Mouse (Mus musculus): Measurements from ENCODE around the gene 6030408B16Rik.

6030408B16Rik gene

GRCm38 (mm10) chr15:101298550-101298949 lies 5.5 kb downstream of the 6030408B16Rik start:
- DNase-seq: no peak

- no peak for DNase-seq
Observed at GRCm38 (mm10) chr15:101299480-101299960, 6.5 kb downstream of the 6030408B16Rik start.

GRCm38 (mm10) chr15:101300128-101300527 lies 7.1 kb downstream of the 6030408B16Rik start:
- no peak for DNase-seq

GRCm38 (mm10) chr15:101302201-101302600 lies 9.2 kb downstream of the 6030408B16Rik start:
- no peak for DNase-seq

GRCm38 (mm10) chr15:101303830-101304229 lies 10.8 kb downstream of the 6030408B16Rik start:
- no peak for DNase-seq

DNA sequence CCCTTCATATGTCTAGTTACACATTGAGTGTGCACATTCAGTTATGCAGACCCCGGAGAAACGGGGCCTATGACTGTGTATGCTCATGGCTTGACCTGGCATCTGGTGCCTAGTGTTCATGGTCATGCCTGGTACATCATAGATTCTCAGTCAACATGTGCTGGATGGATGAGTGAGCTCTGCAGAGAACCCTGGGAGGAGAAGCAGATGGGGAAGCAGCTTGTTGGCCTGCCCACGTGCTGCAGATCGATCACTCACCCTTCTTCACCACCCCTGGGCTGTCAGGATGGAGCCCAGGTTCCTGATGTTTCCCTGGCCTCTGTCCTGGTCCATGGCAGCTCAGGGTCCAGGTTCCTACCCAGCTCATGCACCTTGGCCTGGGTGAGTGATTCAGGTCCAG lies 13.4 kb downstream of the 6030408B16Rik start:
- DNase-seq: no peak

- peak in 1 of 2 experiments; percentile 13 for DNase-seq
Observed at GRCm38 (mm10) chr15:101308440-101309348, 15.7 kb downstream of the 6030408B16Rik start.

- DNase-seq: no peak
Observed at GRCm38 (mm10) chr15:101309493-101309892, 16.5 kb downstream of the 6030408B16Rik start.

DNA sequence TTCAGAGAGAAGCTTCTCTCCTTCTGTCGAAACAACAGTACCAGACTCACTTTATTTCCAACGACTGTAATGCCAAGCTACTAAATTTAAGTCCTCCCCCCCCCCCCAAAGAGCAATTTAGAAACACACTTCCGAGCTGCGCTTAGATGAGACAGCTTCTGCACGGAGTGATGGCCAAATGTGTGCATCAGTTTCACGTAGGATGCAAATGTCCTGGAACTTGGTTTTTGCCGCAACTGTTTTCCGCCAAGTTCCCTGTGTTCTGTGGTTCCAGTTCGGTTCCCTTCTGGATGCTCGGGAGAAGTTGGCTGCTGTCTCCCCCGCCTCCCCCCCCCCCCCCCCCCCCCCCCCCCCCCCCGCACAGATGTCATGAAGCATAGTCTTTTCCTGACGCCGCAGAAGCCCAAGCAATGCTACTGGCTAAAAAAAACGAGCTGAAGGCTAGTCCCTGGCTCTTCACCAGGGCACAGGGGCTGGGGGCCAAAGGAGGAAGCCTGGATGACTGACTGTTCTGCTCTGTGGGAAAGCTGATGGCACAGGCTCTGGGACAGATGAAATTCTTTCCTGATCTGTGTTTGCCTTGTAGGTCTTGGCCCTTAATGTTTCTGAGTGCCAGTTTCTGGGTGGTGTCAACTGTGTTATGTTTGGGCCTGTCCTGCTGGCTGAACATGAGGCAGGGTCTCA lies 18.2 kb downstream of the 6030408B16Rik start:
- no peak for DNase-seq

- no peak for DNase-seq
Observed at GRCm38 (mm10) chr15:101312006-101312405, 19.0 kb downstream of the 6030408B16Rik start.

GRCm38 (mm10) chr15:101315378-101315777 lies 22.4 kb downstream of the 6030408B16Rik start:
- DNase-seq: no peak

DNA sequence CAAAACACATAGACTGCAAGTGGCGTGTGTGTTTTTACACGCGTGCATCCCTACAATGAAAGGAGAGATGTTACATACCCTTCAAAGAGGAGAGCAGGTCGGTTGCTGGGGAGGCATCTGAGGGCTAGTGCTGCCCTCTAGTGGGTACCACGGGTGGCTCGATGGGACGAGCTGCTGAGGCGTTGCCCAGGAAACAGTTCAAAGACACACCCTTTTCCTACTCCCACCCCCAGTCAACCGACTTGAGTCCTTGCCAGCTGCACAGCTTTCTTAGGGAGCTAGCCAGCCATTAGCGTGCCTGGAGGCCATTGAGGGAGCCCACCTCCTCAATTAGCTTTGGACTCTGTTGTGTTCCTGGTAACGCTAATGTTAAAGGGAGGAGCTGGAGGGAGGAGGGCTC lies 22.8 kb downstream of the 6030408B16Rik start:
- DNase-seq: peak; percentile 89 to 90

DNA sequence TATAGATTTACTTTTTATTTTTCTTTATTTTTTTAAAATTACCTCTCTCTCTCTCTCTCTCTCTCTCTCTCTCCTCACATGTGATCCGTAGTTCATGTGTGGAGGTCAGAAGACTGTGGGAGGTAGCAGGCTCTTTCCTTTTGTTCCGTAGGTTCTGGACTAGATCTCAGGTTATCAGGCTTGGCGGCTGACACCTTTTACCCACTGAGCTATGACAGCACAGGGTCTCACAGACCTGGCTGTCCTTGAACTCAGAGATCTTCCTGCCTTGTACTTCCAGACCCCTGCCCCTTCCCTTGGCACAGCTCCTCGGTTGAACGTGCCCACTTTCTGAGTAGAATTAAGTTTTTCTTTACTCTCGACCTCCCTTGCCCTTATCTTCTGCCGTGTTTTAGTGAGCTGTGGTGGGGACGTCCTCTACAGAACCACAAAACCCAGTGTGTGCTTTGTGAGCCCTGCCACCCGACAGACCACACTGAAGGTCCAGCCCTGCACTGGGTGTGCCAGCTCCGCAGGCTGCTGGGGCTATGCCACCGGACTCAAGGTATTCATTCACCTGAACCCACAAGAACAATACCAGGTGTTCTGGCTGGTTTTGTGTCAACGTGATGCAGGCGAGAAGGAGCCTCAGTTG lies 23.4 kb downstream of the 6030408B16Rik start:
- DNase-seq: no peak

DNA sequence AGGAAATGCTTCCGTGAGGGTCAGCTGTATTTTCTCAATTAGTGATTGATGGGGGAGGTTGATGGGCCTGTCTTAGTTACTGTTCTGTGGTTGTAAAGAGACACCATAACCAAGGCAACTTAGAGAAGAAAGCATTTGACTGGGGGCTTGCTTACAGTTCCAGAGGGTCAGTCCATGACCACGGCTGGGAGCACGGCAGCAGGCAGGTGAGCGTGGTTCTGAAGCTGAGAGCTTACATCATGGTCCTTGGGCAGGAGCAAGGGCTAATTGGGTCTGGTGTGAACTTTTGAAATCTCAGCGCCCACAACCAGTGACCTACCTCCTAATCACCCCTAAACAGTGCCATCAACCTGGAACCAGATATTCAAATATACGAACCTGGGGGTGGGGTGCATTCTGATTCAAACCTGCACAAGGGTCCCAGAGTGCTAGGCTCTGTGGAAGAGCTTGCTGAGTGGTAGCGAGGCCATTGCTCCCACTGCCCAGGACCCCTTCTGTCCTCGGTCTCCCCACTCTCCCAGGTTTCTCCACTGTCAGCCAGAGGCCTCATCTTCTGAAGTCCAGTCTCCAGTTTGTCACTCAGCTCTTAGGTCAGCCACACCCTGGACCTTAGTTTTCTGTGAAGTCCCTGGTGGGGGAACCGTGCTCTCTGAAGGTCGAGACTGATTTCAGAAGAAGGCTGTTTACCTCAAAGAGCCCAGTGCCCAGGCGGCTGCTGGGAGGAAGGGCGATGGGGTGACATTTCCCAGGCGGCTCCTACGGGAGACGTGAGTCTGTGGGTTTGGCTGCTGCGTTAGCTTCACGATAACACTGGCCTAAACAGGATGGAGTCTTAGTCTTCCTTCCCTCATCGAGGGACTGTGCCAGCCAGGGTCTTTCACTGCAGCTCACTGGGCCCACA lies 24.2 kb downstream of the 6030408B16Rik start:
- DNase-seq: no peak

- DNase-seq: no peak
Observed at GRCm38 (mm10) chr15:101317814-101318500, 24.9 kb downstream of the 6030408B16Rik start.

DNA sequence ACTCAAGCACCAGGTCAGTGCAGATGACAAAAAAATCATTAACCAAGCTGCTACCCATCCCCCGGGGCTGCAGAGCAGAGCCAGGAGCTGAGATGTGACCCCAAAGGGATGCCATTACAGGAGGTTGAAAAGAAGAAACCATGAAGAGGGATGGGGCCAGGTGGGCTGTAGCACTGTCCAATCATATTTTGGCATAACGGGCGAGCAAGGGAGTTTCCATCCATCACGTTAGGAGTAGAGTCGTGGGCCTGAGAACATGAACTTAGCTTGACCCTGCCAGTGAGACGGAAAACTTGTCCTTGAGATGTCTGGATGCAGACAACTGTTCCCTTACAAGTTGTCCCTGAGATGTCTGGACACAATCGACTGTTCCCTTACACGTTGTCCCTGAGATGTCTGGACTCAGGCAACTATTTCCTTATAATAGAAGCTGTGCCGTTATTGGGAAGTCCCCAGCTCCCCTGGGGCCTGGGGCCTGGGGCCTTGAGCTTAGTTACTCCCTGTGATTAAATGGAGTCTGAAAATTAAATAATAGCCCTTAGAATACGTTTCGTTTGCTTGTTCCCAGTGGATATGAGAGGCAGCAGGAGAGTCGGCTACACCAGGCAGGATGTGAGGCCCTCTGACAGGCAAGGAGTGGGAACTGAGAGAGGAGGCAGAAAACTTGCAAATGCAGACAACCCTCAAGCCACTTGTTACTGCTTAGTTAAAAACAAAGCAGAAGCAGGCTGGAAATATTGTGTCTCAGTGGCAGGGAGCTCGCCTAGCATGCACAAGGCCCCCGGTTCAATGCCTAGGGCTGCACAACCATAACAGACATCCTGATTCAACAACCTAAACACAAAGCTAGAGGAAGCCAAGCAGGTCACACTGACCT lies 26.1 kb downstream of the 6030408B16Rik start:
- peak; percentile 67 to 68 for DNase-seq

DNA sequence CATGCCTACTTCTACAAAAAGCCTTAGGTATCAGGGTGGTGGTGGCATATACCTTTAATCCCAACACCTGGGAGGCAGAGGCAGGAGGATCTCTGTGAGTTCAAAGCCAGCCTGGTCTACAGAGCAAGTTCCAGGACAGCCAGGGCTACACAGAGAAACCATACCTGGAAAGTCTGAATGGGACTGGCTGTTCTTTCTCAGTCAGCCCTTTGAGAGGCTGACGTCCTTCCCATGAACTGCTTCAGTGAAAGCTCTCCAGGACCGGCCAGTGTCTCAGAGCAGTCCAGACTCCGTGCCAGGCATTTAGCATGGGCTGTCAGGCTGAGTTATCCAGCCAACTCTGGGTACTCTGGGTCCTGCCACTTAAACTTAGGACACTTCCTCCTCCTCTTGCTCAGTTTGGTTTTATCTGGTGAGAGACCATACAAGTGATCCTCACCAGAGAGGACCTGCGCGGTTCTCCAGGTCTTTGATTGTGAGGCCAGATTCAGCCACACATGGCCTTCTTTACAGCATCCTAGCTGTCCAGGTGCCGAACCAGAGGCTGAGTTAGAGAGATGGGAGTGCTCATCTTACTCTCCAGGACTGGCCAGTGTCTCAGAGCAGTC lies 27.1 kb downstream of the 6030408B16Rik start:
- DNase-seq: no peak

DNA sequence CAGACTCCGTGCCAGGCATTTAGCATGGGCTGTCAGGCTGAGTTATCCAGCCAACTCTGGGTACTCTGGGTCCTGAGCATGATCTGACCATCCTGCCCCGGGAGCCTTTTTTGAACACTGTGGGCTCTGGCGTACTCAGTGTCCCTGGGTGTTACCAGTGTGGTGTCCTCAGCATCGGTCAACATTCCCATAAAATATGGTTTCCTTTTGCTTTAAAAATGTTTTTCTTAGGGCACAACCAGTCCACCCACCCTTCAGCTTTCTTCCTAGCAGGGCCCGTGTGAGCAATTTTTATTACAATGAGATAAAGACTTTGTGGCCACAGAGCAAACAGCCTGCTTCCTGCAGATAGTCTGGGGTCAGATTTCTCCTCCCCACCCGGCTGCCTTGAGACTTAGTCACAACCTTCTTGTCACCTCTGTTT lies 27.6 kb downstream of the 6030408B16Rik start:
- no peak for DNase-seq

DNA sequence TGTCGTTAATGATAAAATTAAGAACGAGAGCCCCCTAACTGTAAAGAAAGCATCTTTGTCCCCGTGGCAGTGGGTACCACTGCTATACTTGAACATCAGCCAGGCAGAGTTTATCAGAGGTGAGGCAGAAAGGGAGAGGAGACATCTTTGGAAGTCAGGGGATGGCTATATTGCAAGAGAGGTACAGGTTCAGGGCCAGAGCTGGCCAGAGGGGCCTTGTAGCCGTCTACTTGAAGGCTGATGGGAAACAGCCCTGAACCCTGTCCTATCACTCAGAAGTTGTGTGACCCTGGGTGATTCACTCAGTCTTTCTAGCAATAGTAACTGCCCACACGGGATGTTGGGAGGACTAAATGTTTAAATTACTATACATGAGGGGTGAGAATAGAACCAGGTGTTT lies 28.1 kb downstream of the 6030408B16Rik start:
- no peak for DNase-seq

GRCm38 (mm10) chr15:101322106-101322505 lies 29.1 kb downstream of the 6030408B16Rik start:
- DNase-seq: no peak
